Mouse (Mus musculus) thymus, adult 2 months (tissue): ENCODE results near the gene Wdr83os.

Source experiments
- CTCF ChIP-seq: fragments of 200-500 bp; IDR thresholded peaks from 2 replicates; pipeline ENCODE4 v1.5.1; 2012; ENCODE audit warnings: mild to moderate bottlenecking, control low read depth, low read length, moderate library complexity, borderline replicate concordance; ENCODE audit not compliant: control insufficient read depth, poor library complexity, insufficient read depth; ENCODE audit errors: extremely low read depth
- POLR2A ChIP-seq: fragments of 200-500 bp; IDR thresholded peaks from 2 replicates; pipeline ENCODE4 v1.6.1; 2012; ENCODE audit warnings: mild to moderate bottlenecking, low read length, control low read depth, moderate library complexity; ENCODE audit not compliant: control insufficient read depth, poor library complexity, insufficient read depth; ENCODE audit errors: extremely low read depth

DNA sequence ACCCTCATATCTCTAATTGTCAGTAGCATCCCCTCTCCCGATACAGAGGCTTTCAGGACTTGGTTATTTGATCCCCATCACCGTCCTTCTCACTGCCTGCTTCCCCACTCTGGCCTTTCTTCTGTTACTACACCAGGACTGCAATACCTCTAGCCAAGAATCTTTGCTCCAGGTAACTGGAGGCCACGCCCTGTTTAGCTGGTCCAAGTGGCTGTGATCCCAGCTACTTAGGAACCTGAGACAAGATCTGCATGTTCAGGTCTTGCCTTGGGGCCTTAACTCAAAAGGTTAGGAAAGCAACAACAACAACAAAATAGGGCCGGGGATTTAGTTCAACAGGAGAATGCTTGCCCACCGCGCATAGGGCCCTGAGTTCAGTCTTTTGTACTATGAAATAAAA is 36.9 kb upstream of the Wdr83os start:
- TF ChIP-seq CTCF (no peak), POLR2A (no peak)
